Mouse (Mus musculus): Measurements from ENCODE around the gene Itpr2. TPM values are rescaled to one million over a fixed set of nuclear protein-coding genes. Genes with fewer than 3 reads are reported as not detected.

The Itpr2 gene
- polyA plus RNA-seq, 1 experiment, result 31.9 TPM

GRCm38 (mm10) chr6:146167207-146167606 is 334.8 kb downstream of the Itpr2 start:
- WGBS, result 67% methylated on average over 5 of the region's 5 CpGs
- DNase-seq, result no peak

GRCm38 (mm10) chr6:146159641-146160040 is 342.4 kb downstream of the Itpr2 start:
- Histone ChIP-seq H3K4me3 (ENCODE audit: insufficient read depth, low read depth, low read length) (no peak overlapping the region), H3K4me1 (ENCODE audit: control insufficient read depth, insufficient read depth, low read length) (no peaks in the 10 kb centered on the region), H3K36me3 (ENCODE audit: control insufficient read depth, insufficient read depth, low read length) (no peaks in the 10 kb centered on the region), H3K27ac (ENCODE audit: insufficient read depth, low read depth, low read length) (no peak overlapping the region), H3K27me3 (replicated peaks; ENCODE audit: control insufficient read depth, insufficient read depth, low read length) (no peaks in the 10 kb centered on the region)
- DNase-seq, result no peak
- no peak for TF ChIP-seq POLR2A (IDR thresholded peaks at IDR 0.05; ENCODE audit: low read depth, low read length)
- WGBS, result 79% methylated on average over 4 of the region's 4 CpGs

More at GRCm38 (mm10) chr6:146167207-146167606, 334.8 kb downstream of the Itpr2 start:
- Histone ChIP-seq H3K27me3 (replicated peaks; ENCODE audit: control insufficient read depth, insufficient read depth, low read length) (no peaks in the 10 kb centered on the region), H3K36me3 (ENCODE audit: control insufficient read depth, insufficient read depth, low read length) (no peaks in the 10 kb centered on the region), H3K4me1 (ENCODE audit: control insufficient read depth, insufficient read depth, low read length) (no peaks in the 10 kb centered on the region), H3K4me3 (ENCODE audit: insufficient read depth, low read depth, low read length) (no peak overlapping the region), H3K27ac (ENCODE audit: insufficient read depth, low read depth, low read length) (no peak overlapping the region)
- no peak for TF ChIP-seq POLR2A (IDR thresholded peaks at IDR 0.05; ENCODE audit: low read depth, low read length)

GRCm38 (mm10) chr6:146158717-146159116 is 343.3 kb downstream of the Itpr2 start:
- no peak for DNase-seq
- no peaks in the 10 kb centered on the region for H3K27me3 ChIP-seq (replicated peaks; ENCODE audit: control insufficient read depth, insufficient read depth, low read length)
- H3K27ac ChIP-seq (ENCODE audit: insufficient read depth, low read depth, low read length), result no peak overlapping the region
- 95% methylated on average over 12 of the region's 12 CpGs for WGBS
- H3K36me3 ChIP-seq (ENCODE audit: control insufficient read depth, insufficient read depth, low read length), result no peaks in the 10 kb centered on the region
- TF ChIP-seq POLR2A (IDR thresholded peaks at IDR 0.05; ENCODE audit: low read depth, low read length) (no peak), CTCF (conservative IDR thresholded peaks at IDR 0.05; ENCODE audit: insufficient read depth, insufficient read length, low read depth, low read length) (no peak)
- no peak overlapping the region for H3K4me3 ChIP-seq (ENCODE audit: insufficient read depth, low read depth, low read length)
- H3K4me1 ChIP-seq (ENCODE audit: control insufficient read depth, insufficient read depth, low read length), result no peaks in the 10 kb centered on the region

- TF ChIP-seq POLR2A (IDR thresholded peaks at IDR 0.05; ENCODE audit: low read depth, low read length) (no peak), CTCF (conservative IDR thresholded peaks at IDR 0.05; ENCODE audit: insufficient read depth, insufficient read length, low read depth, low read length) (no peak)
- DNase-seq, result no peak
- H3K36me3 ChIP-seq (ENCODE audit: control insufficient read depth, insufficient read depth, low read length), result no peaks in the 10 kb centered on the region
- no peak overlapping the region for H3K27ac ChIP-seq (ENCODE audit: insufficient read depth, low read depth, low read length)
- 78% methylated on average over 8 of the region's 8 CpGs for WGBS
- H3K4me1 ChIP-seq (ENCODE audit: control insufficient read depth, insufficient read depth, low read length), result no peaks in the 10 kb centered on the region
- H3K4me3 ChIP-seq (ENCODE audit: insufficient read depth, low read depth, low read length), result no peak overlapping the region
- H3K27me3 ChIP-seq (replicated peaks; ENCODE audit: control insufficient read depth, insufficient read depth, low read length), result no peaks in the 10 kb centered on the region
Measured at GRCm38 (mm10) chr6:146157983-146158535, 344.0 kb downstream of the Itpr2 start.

GRCm38 (mm10) chr6:146157099-146157498 is 344.9 kb downstream of the Itpr2 start:
- TF ChIP-seq POLR2A (IDR thresholded peaks at IDR 0.05; ENCODE audit: low read depth, low read length), result no peak
- no peak for TF ChIP-seq CTCF (conservative IDR thresholded peaks at IDR 0.05; ENCODE audit: insufficient read depth, insufficient read length, low read depth, low read length)
- WGBS, result 98% methylated on average over 14 of the region's 14 CpGs
- Histone ChIP-seq H3K4me3 (ENCODE audit: insufficient read depth, low read depth, low read length) (no peak overlapping the region), H3K36me3 (ENCODE audit: control insufficient read depth, insufficient read depth, low read length) (no peaks in the 10 kb centered on the region), H3K4me1 (ENCODE audit: control insufficient read depth, insufficient read depth, low read length) (no peaks in the 10 kb centered on the region), H3K27ac (ENCODE audit: insufficient read depth, low read depth, low read length) (no peak overlapping the region), H3K27me3 (replicated peaks; ENCODE audit: control insufficient read depth, insufficient read depth, low read length) (no peaks in the 10 kb centered on the region)
- no peak for DNase-seq

- no peak overlapping the region for H3K27ac ChIP-seq (ENCODE audit: insufficient read depth, low read depth, low read length)
- H3K4me1 ChIP-seq (ENCODE audit: control insufficient read depth, insufficient read depth, low read length), result no peaks in the 10 kb centered on the region
- no peak overlapping the region for H3K4me3 ChIP-seq (ENCODE audit: insufficient read depth, low read depth, low read length)
- WGBS, result 86% methylated on average over 6 of the region's 6 CpGs
- no peaks in the 10 kb centered on the region for H3K36me3 ChIP-seq (ENCODE audit: control insufficient read depth, insufficient read depth, low read length)
- H3K27me3 ChIP-seq (replicated peaks; ENCODE audit: control insufficient read depth, insufficient read depth, low read length), result no peaks in the 10 kb centered on the region
- no peak for TF ChIP-seq POLR2A (IDR thresholded peaks at IDR 0.05; ENCODE audit: low read depth, low read length)
- TF ChIP-seq CTCF (conservative IDR thresholded peaks at IDR 0.05; ENCODE audit: insufficient read depth, insufficient read length, low read depth, low read length), result no peak
- no peak for DNase-seq
Measured at GRCm38 (mm10) chr6:146156536-146156935, 345.5 kb downstream of the Itpr2 start.

- Histone ChIP-seq H3K36me3 (ENCODE audit: control insufficient read depth, insufficient read depth, low read length) (no peaks in the 10 kb centered on the region), H3K27ac (ENCODE audit: insufficient read depth, low read depth, low read length) (no peak overlapping the region), H3K27me3 (replicated peaks; ENCODE audit: control insufficient read depth, insufficient read depth, low read length) (no peaks in the 10 kb centered on the region), H3K4me1 (ENCODE audit: control insufficient read depth, insufficient read depth, low read length) (no peaks in the 10 kb centered on the region), H3K4me3 (ENCODE audit: insufficient read depth, low read depth, low read length) (no peak overlapping the region)
- TF ChIP-seq CTCF (conservative IDR thresholded peaks at IDR 0.05; ENCODE audit: insufficient read depth, insufficient read length, low read depth, low read length) (no peak), POLR2A (IDR thresholded peaks at IDR 0.05; ENCODE audit: low read depth, low read length) (no peak)
- no peak for DNase-seq
- WGBS, result 87% methylated on average over 8 of the region's 8 CpGs
Measured at GRCm38 (mm10) chr6:146155156-146155734, 346.8 kb downstream of the Itpr2 start.

Data from kidney, adult 2 months (tissue).